Mouse (Mus musculus): ENCODE data around the gene Slc30a7.

DNA sequence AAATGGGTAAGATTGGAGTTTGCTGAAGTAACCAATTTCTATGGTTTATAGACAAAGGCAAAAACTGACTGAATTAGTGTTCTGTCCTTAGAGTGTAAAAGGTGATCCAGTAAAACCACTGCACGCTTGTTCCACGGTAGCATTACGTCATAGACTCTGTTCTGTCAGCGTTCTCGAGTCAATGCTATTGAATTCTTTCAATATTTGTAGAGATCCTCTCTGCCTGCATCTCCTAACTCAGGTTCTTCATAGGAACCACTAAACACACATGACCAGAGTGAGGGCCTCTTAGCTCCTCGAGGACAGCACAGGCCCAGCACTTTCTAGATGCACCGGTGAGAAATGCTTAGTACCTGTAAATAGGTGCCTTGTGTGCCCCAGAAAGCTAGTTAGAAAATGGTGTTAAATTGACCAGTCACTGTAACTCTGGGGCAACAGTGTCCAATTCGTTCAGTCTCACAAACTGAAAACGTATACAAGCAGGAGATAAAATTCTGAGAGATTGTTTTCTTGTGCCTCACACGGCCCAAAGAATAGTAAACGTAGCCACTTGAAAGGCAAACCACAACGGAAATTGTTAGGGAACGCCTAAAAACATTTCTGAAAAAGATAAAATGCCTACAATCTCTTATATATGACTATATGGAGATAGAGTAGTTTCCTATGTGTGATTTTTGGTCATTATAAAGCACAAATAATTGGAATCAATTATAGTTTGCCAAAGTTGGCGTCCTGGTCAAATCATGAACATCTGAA lies 35.1 kb downstream of the Slc30a7 start:
- no peak for TF ChIP-seq CTCF (IDR thresholded peaks at IDR 0.05; ENCODE audit: borderline replicate concordance, insufficient read depth, low read depth, low read length)
- TF ChIP-seq POLR2A (IDR thresholded peaks at IDR 0.05; ENCODE audit: borderline replicate concordance, insufficient read depth, low read length) = no peak
